Mouse (Mus musculus) CH12.LX (cell line): ENCODE data around the gene Zfp385c. TPM values are rescaled to one million over a fixed set of nuclear protein-coding genes. Genes with fewer than 3 reads are reported as not detected.

Experiments
- DNase-seq: peaks from one replicate; pipeline ENCODE4 v3.0.0-alpha.2; 2013; ENCODE audit errors: extremely low read depth
- H3K27ac ChIP-seq: 2 replicates; pipeline ENCODE4 v1.5.1; 2012; ENCODE audit warnings: low read depth, mild to moderate bottlenecking, control low read depth, moderate library complexity; ENCODE audit not compliant: insufficient read depth
- H3K27me3 ChIP-seq: replicated peaks from 2 replicates; pipeline ENCODE3; 2012; ENCODE audit warnings: inconsistent platforms
- H3K36me3 ChIP-seq, 2 experiments: replicated peaks in 1 of 2; 2 replicates each; pipeline versions ENCODE3 to v1.6.1; 2012; ENCODE audit warnings: inconsistent platforms in 1 of 2, low read length in 1 of 2, mild to moderate bottlenecking in 1 of 2, mixed read lengths in 1 of 2, moderate library complexity in 1 of 2; ENCODE audit not compliant: control insufficient read depth in 1 of 2, insufficient read depth in 1 of 2
- H3K4me1 ChIP-seq, 2 experiments: 2 replicates each; pipeline ENCODE4 v1.6.1; 2012; ENCODE audit warnings: inconsistent platforms in 1 of 2, moderate library complexity in 1 of 2; ENCODE audit not compliant: insufficient read depth in 2 of 2, control insufficient read depth in 1 of 2
- H3K4me2 ChIP-seq: 2 replicates; pipeline ENCODE4 v1.6.1; 2012; ENCODE audit warnings: low read depth, mild to moderate bottlenecking, control low read depth; ENCODE audit not compliant: poor library complexity, insufficient read depth, severe bottlenecking
- H3K4me3 ChIP-seq, 3 experiments: fragments of 150-350 bp in 1 of 3; sonication (generic) in 1 of 3; replicated peaks in 1 of 3; 2 replicates each; pipeline versions ENCODE3 to v1.5.1; 2011 to 2012; ENCODE audit warnings: low read depth in 2 of 3, low read length in 2 of 3, mild to moderate bottlenecking in 2 of 3, moderate library complexity in 2 of 3, control low read depth in 1 of 3, improper control_type of control experiment in 1 of 3, inconsistent platforms in 1 of 3, mixed read lengths in 1 of 3; ENCODE audit not compliant: poor library complexity in 1 of 3
- H3K79me2 ChIP-seq: replicated peaks from 2 replicates; pipeline ENCODE4 v1.6.1; 2012; ENCODE audit warnings: mild to moderate bottlenecking, moderate library complexity; ENCODE audit not compliant: control insufficient read depth, poor library complexity, insufficient read depth, severe bottlenecking; ENCODE audit errors: extremely low read depth
- H3K9ac ChIP-seq: 2 replicates; pipeline ENCODE4 v1.6.1; 2012; ENCODE audit warnings: low read depth, mild to moderate bottlenecking, control low read depth, moderate library complexity; ENCODE audit not compliant: insufficient read depth
- H3K9me3 ChIP-seq: replicated peaks from 2 replicates; pipeline ENCODE3; 2012; ENCODE audit warnings: low read length, inconsistent platforms, mixed read lengths
- CHD1 ChIP-seq: IDR thresholded peaks from 2 replicates; pipeline ENCODE4 v1.6.1; 2012; ENCODE audit warnings: low read depth, low read length, improper control_type of control experiment, inconsistent platforms
- CHD2 ChIP-seq: IDR thresholded peaks from 2 replicates; pipeline ENCODE4 v1.6.1; 2011; ENCODE audit warnings: low read length, improper control_type of control experiment
- CTCF ChIP-seq, 2 experiments: IDR thresholded peaks in 1 of 2; conservative IDR thresholded peaks in 1 of 2; 2 replicates each; pipeline ENCODE4 v1.5.1; 2011 to 2012; ENCODE audit warnings: low read depth in 2 of 2, low read length in 2 of 2, improper control_type of control experiment in 1 of 2, inconsistent platforms in 1 of 2, mild to moderate bottlenecking in 1 of 2, moderate library complexity in 1 of 2
- E2F4 ChIP-seq: IDR thresholded peaks from 2 replicates; pipeline ENCODE4 v1.6.1; 2011; ENCODE audit warnings: low read depth, low read length, improper control_type of control experiment; ENCODE audit not compliant: insufficient replicate concordance
- ELF1 ChIP-seq: IDR thresholded peaks from 2 replicates; pipeline ENCODE4 v1.6.1; 2014; ENCODE audit warnings: low read depth, mild to moderate bottlenecking, inconsistent platforms, low read length, improper control_type of control experiment
- ETS1 ChIP-seq: conservative IDR thresholded peaks from 2 replicates; pipeline ENCODE4 v1.6.1; 2012; ENCODE audit warnings: low read depth, mild to moderate bottlenecking, inconsistent platforms, low read length, improper control_type of control experiment, moderate library complexity
- GABPA ChIP-seq: IDR thresholded peaks from 2 replicates; pipeline ENCODE4 v1.6.1; 2012; ENCODE audit warnings: low read depth, low read length, improper control_type of control experiment, inconsistent platforms; ENCODE audit not compliant: insufficient replicate concordance
- HCFC1 ChIP-seq: IDR thresholded peaks from 2 replicates; pipeline ENCODE4 v1.6.1; 2012; ENCODE audit warnings: low read depth, mild to moderate bottlenecking, inconsistent platforms, low read length, improper control_type of control experiment
- IRF4 ChIP-seq: IDR thresholded peaks from 2 replicates; pipeline ENCODE4 v1.6.1; 2014; ENCODE audit warnings: low read depth, mild to moderate bottlenecking, inconsistent platforms, low read length, improper control_type of control experiment
- KAT2A ChIP-seq: IDR thresholded peaks from 2 replicates; pipeline ENCODE4 v1.6.1; 2012; ENCODE audit warnings: low read length, improper control_type of control experiment, inconsistent platforms; ENCODE audit not compliant: insufficient replicate concordance
- MAX ChIP-seq: IDR thresholded peaks from 2 replicates; pipeline ENCODE4 v1.6.1; 2011; ENCODE audit warnings: low read length, improper control_type of control experiment
- MAZ ChIP-seq: IDR thresholded peaks from 2 replicates; pipeline ENCODE4 v1.6.1; 2012; ENCODE audit warnings: low read depth, mild to moderate bottlenecking, inconsistent platforms, low read length, improper control_type of control experiment, moderate library complexity
- MEF2A ChIP-seq: IDR thresholded peaks from 2 replicates; pipeline ENCODE4 v1.6.1; 2014; ENCODE audit warnings: low read depth, mild to moderate bottlenecking, inconsistent platforms, low read length, improper control_type of control experiment, borderline replicate concordance
- MXI1 ChIP-seq: IDR thresholded peaks from 2 replicates; pipeline ENCODE4 v1.6.1; 2011; ENCODE audit warnings: mild to moderate bottlenecking, low read depth, low read length, improper control_type of control experiment
- MYC ChIP-seq: IDR thresholded peaks from 2 replicates; pipeline ENCODE4 v1.6.1; 2011; ENCODE audit warnings: low read depth, mild to moderate bottlenecking, improper control_type of control experiment, low read length
- NELFE ChIP-seq: IDR thresholded peaks from 2 replicates; pipeline ENCODE4 v1.6.1; 2011; ENCODE audit warnings: low read depth, low read length, improper control_type of control experiment
- NRF1 ChIP-seq: IDR thresholded peaks from 2 replicates; pipeline ENCODE4 v1.6.1; 2014; ENCODE audit warnings: low read depth, mild to moderate bottlenecking, inconsistent platforms, low read length, improper control_type of control experiment, moderate library complexity
- PAX5 ChIP-seq: IDR thresholded peaks from 2 replicates; pipeline ENCODE4 v1.6.1; 2012; ENCODE audit warnings: low read length, inconsistent platforms, mixed read lengths
- POLR2A ChIP-seq: IDR thresholded peaks from 2 replicates; pipeline ENCODE4 v1.6.1; 2011; ENCODE audit warnings: low read depth, mild to moderate bottlenecking, improper control_type of control experiment, low read length
- POLR2AphosphoS2 ChIP-seq: IDR thresholded peaks from 2 replicates; pipeline ENCODE4 v1.6.1; 2011; ENCODE audit warnings: low read depth, low read length, improper control_type of control experiment
- RCOR1 ChIP-seq: conservative IDR thresholded peaks from 2 replicates; pipeline ENCODE4 v1.6.1; 2012; ENCODE audit warnings: low read depth, mild to moderate bottlenecking, inconsistent platforms, low read length, improper control_type of control experiment
- SIN3A ChIP-seq: IDR thresholded peaks from 2 replicates; pipeline ENCODE4 v1.6.1; 2012; ENCODE audit warnings: low read length, improper control_type of control experiment, inconsistent platforms
- SMC3 ChIP-seq: IDR thresholded peaks from 2 replicates; pipeline ENCODE4 v1.6.1; 2011; ENCODE audit warnings: low read depth, low read length, improper control_type of control experiment
- TBP ChIP-seq: conservative IDR thresholded peaks from 2 replicates; pipeline ENCODE4 v1.6.1; 2011; ENCODE audit warnings: low read depth, low read length, improper control_type of control experiment
- TCF12 ChIP-seq: IDR thresholded peaks from 2 replicates; pipeline ENCODE4 v1.6.1; 2014; ENCODE audit warnings: low read depth, mild to moderate bottlenecking, inconsistent platforms, low read length, improper control_type of control experiment
- UBTF ChIP-seq: IDR thresholded peaks from 2 replicates; pipeline ENCODE4 v1.6.1; 2012; ENCODE audit warnings: low read depth, mild to moderate bottlenecking, inconsistent platforms, low read length, improper control_type of control experiment, moderate library complexity
- USF1 ChIP-seq: IDR thresholded peaks from 2 replicates; pipeline ENCODE4 v1.6.1; 2014; ENCODE audit warnings: low read depth, mild to moderate bottlenecking, inconsistent platforms, low read length, improper control_type of control experiment
- ZC3H11A ChIP-seq: IDR thresholded peaks from 2 replicates; pipeline ENCODE4 v1.6.1; 2012; ENCODE audit warnings: low read depth, mild to moderate bottlenecking, inconsistent platforms, low read length, improper control_type of control experiment
- ZKSCAN1 ChIP-seq: IDR thresholded peaks from 2 replicates; pipeline ENCODE4 v1.6.1; 2012; ENCODE audit warnings: low read depth, inconsistent platforms, low read length, improper control_type of control experiment, borderline replicate concordance
- ZMIZ1 ChIP-seq: IDR thresholded peaks from 2 replicates; pipeline ENCODE4 v1.6.1; 2012; ENCODE audit warnings: low read depth, mild to moderate bottlenecking, inconsistent platforms, low read length, improper control_type of control experiment
- ZNF384 ChIP-seq: IDR thresholded peaks from 2 replicates; pipeline ENCODE4 v1.6.1; 2012; ENCODE audit warnings: low read depth, low read length, improper control_type of control experiment, inconsistent platforms
- dilution Hi-C: fragments of 300-500 bp; cut with MboI; formaldehyde crosslinking; loops from 2 replicates; pipeline ENCODE4 v1.14.3; 2020; ENCODE audit warnings: low sequenced_read_pairs; ENCODE audit not compliant: extremely low pct_unique_long_range_greater_than_20kb, extremely low pct_ligation_motif_present
- in situ Hi-C: fragments of 300-500 bp; cut with MboI; formaldehyde crosslinking; loops from 3 replicates; pipeline ENCODE4 v1.14.3; 2019; ENCODE audit warnings: low sequenced_read_pairs, low pct_ligation_motif_present, low pct_unique_long_range_greater_than_20kb, mixed read lengths
- polyA plus RNA-seq: library from polyadenylated mRNA; unstranded; fragments of >175 nt; gene quantifications from 2 replicates; pipeline ENCODE4 v1.2.1, GENCODE M21; 2012; ENCODE audit warnings: low read depth; ENCODE audit not compliant: insufficient read length
- total RNA-seq, 2 experiments: library from RNA; depleted of rRNA; stranded (reverse); fragments of 300-350 nt in 1 of 2; fragments of >200 nt in 1 of 2; gene quantifications; 2 replicates each; pipeline ENCODE4 v1.2.3; 2012 to 2014

The Zfp385c gene
- total and polyA plus RNA-seq, 3 experiments: 0.08 to 0.14 TPM; not detected in 1

GRCm38 (mm10) chr11:100619982-100620381, 72.3 kb downstream of the Zfp385c start, which contains the start of gene Dnajc7:
TSS of gene Dnajc7 (minus strand) at chr11:100620168.
- DNase-seq: peak; percentile 71
- no peaks in the 10 kb centered on the region for H3K9me3 ChIP-seq
- TF ChIP-seq MAX (0 out of 2 replicates have a peak, but pooled peaks have one; percentile 25), ZKSCAN1 (no peak), E2F4 (no peak), POLR2A (no peak)
- H3K36me3 ChIP-seq: peaks cover 14 to 39% of the 10 kb centered on the region in 2 experiments
- dilution Hi-C loops: no loop called here
- H3K4me3 ChIP-seq: peak within 1 kb of the TSS; percentile 83 to 91 (median 84)
- no peaks in the 10 kb centered on the region for H3K27me3 ChIP-seq
- peak within 1 kb of the TSS; percentile 78 for H3K4me2 ChIP-seq
- peak within 1 kb of the TSS; percentile 97 for H3K9ac ChIP-seq
- peak within 1 kb of the TSS; percentile 87 for H3K27ac ChIP-seq
- H3K4me1 ChIP-seq: peaks cover 16 to 68% of the 10 kb centered on the region in 2 experiments
- in situ Hi-C loops: loop anchor here (5.0 kb wide), 1 partner anchor 48 kb away; the partner anchor contains the start of gene Cnp
- peaks cover 44% of the 10 kb centered on the region for H3K79me2 ChIP-seq

DNA sequence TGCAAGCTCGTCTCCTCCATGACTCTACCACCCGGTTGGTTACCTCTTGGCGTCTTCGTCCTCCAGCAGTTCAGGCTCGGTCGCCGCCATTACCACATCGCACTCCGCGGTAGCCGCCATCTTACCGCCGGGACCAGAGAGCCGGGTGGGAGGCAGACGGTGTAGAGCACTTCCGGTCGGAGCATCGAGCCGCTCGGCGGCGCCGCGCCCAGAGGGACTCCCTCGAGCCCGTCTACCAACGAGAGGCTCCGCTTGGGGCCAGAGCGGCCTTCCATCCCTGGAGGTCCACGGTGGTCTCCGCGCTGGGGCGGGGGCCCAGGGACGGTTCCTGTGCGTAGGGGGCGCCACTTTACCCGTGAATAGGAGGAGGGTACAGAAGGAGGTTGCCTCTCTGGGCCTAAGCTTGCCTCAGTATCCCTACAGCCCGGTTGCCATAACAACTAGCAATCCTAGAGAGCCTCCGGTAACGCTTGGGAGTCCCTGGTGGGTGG, 72.7 kb downstream of the Zfp385c start:
- peaks cover 10 to 37% of the 10 kb centered on the region in 2 experiments for H3K36me3 ChIP-seq
- dilution Hi-C loops: no loop called here

More for the DNA sequence above, 72.7 kb downstream of the Zfp385c start:
- peak overlapping the region; percentile 87 for H3K27ac ChIP-seq
- in situ Hi-C loops: no loop called here
- peaks cover 13 to 68% of the 10 kb centered on the region in 2 experiments for H3K4me1 ChIP-seq
- H3K9ac ChIP-seq: peak overlapping the region; percentile 97
- H3K79me2 ChIP-seq: peaks cover 49% of the 10 kb centered on the region
- H3K9me3 ChIP-seq: no peaks in the 10 kb centered on the region
- peak overlapping the region; percentile 83 to 91 (median 84) for H3K4me3 ChIP-seq
- TF ChIP-seq UBTF (peak; percentile 95), MAZ (peak; percentile 42), CHD1 (peak; percentile 89; the same call in 1 of the 2 replicates), E2F4 (no peak), SIN3A (peak; percentile 96), POLR2A (peak; percentile 67; the same call in 1 of the 2 replicates), PAX5 (no peak), ZMIZ1 (peak; percentile 92), USF1 (no peak), CHD2 (no peak), TBP (peak; percentile 79; the same call in 1 of the 2 replicates), CTCF (conservative IDR thresholded peaks at IDR 0.05 in 1 of 2, IDR thresholded peaks at IDR 0.05 in 1 of 2; ENCODE audit: low read depth in 2 of 2, low read length in 2 of 2) (peak in 1 of 2 experiments; percentile 74; a peak in 2 of 4 replicates), POLR2AphosphoS2 (peak; percentile 92), MEF2A (peak; percentile 92), TCF12 (peak; percentile 97), ZNF384 (no peak), MXI1 (peak; percentile 86), ZC3H11A (peak; percentile 59), MYC (peak; percentile 35), SMC3 (peak; percentile 28; the same call in 1 of the 2 replicates), GABPA (peak; percentile 80), NRF1 (peak; percentile 80), IRF4 (peak; percentile 80), ZKSCAN1 (no peak), RCOR1 (peak; percentile 77; the same call in 1 of the 2 replicates), ELF1 (peak; percentile 89), KAT2A (peak; percentile 76; the same call in 1 of the 2 replicates), NELFE (peak; percentile 94), ETS1 (no peak), MAX (peak; percentile 80), HCFC1 (peak; percentile 89)
- peak; percentile 96 for DNase-seq
- no peaks in the 10 kb centered on the region for H3K27me3 ChIP-seq
- peak overlapping the region; percentile 78; the same call in 1 of the 2 replicates for H3K4me2 ChIP-seq
